Mouse (Mus musculus): ENCODE results near the gene Ifitm3. TPM values are rescaled to one million over a fixed set of nuclear protein-coding genes. Genes with fewer than 3 reads are reported as not detected.

Gene Ifitm3
- polyA plus RNA-seq (2015; fragmentation: Nextera tagmentation; extraction: Ambion mirVana), result 324 and 334 TPM in 2 replicates

DNA sequence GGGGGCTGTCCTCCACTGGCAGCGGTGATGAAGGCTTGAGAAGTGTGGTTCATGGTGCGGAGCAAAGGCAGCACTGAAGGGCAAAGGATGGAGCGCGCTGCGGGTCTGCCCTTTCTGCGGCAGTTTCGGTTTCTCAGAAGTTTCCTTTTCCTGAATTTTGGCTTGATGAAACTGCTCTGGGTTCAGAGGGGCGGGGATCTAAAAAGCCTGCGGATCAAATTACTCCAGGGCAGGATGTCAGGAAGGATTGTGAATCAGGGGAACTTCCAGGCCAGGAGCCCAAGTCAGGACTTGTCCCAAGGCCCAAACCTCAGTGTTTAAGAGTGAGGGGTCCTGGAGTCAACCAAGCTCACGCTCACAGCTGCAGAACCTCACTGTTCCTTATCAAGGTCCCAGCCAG, at the start of gene Ifitm3:
TSS of gene Ifitm3 (minus strand) at position 178 of the 400 bp plus-strand sequence.
- 0 out of 2 replicates have a peak, but pooled peaks cover 5% of the 10 kb centered on the region for H3K4me1 ChIP-seq (replicated peaks; ENCODE audit: control insufficient read depth, insufficient read depth, low read length)
- 30% methylated on average over 10 of the region's 10 CpGs for WGBS
- H3K27me3 ChIP-seq (replicated peaks; ENCODE audit: control insufficient read depth, insufficient read depth, low read length), result no peaks in the 10 kb centered on the region
- 0 out of 2 replicates have a peak, but pooled peaks have one; percentile 9 for ATAC-seq
- H3K9ac ChIP-seq (ENCODE audit: low read depth, low read length), result peak within 1 kb of the TSS; percentile 34; the same call in 1 of the 2 replicates
- peak within 1 kb of the TSS; percentile 58 for H3K4me2 ChIP-seq (replicated peaks; ENCODE audit: low read depth)
- no peaks in the 10 kb centered on the region for H3K36me3 ChIP-seq (ENCODE audit: control insufficient read depth, insufficient read depth)
- no peaks in the 10 kb centered on the region for H3K9me3 ChIP-seq (ENCODE audit: control insufficient read depth)
- peak within 1 kb of the TSS; percentile 46 for H3K4me3 ChIP-seq (ENCODE audit: low read depth, low read length)
- peak within 1 kb of the TSS; percentile 77 for H3K27ac ChIP-seq (ENCODE audit: low read depth, low read length)
- TF ChIP-seq CTCF (IDR thresholded peaks at IDR 0.05; ENCODE audit: low read depth), result no peak

DNA sequence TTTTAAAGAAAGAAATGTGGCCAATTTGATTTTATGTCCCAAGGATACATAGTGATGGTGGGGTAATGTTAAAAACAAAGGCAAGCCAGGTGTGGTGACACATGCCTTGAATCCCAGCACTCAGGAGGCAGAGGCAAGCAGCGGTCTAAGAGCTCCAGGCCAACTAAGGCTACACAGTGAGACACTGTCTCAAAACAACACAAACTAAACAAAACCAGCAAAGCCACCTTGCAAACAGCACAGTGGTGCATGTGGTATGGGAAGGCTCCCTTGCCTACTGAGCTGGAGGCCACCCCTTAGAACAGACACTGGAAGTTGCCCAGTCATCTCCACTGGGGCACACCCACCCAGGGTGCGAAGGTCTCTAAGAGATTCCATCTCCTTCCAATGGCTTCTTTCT, 49.4 kb upstream of the Ifitm3 start:
- Histone ChIP-seq H3K9ac (ENCODE audit: low read depth, low read length) (no peak overlapping the region), H3K27ac (ENCODE audit: low read depth, low read length) (no peak overlapping the region; the same call in 1 of the 2 replicates), H3K36me3 (ENCODE audit: control insufficient read depth, insufficient read depth) (0 out of 2 replicates have a peak, but pooled peaks cover under 1% of the 10 kb centered on the region), H3K27me3 (replicated peaks; ENCODE audit: control insufficient read depth, insufficient read depth, low read length) (peaks cover 8% of the 10 kb centered on the region; the same call in 1 of the 2 replicates), H3K4me2 (replicated peaks; ENCODE audit: low read depth) (peak overlapping the region; percentile 97), H3K4me1 (replicated peaks; ENCODE audit: control insufficient read depth, insufficient read depth, low read length) (peaks cover 6% of the 10 kb centered on the region; the same call in 1 of the 2 replicates), H3K9me3 (ENCODE audit: control insufficient read depth) (no peaks in the 10 kb centered on the region), H3K4me3 (ENCODE audit: low read depth, low read length) (no peak overlapping the region)
- ATAC-seq, result no peak
- TF ChIP-seq CTCF (IDR thresholded peaks at IDR 0.05; ENCODE audit: low read depth), result no peak
- 58% methylated on average over 2 of the region's 2 CpGs for WGBS

DNA sequence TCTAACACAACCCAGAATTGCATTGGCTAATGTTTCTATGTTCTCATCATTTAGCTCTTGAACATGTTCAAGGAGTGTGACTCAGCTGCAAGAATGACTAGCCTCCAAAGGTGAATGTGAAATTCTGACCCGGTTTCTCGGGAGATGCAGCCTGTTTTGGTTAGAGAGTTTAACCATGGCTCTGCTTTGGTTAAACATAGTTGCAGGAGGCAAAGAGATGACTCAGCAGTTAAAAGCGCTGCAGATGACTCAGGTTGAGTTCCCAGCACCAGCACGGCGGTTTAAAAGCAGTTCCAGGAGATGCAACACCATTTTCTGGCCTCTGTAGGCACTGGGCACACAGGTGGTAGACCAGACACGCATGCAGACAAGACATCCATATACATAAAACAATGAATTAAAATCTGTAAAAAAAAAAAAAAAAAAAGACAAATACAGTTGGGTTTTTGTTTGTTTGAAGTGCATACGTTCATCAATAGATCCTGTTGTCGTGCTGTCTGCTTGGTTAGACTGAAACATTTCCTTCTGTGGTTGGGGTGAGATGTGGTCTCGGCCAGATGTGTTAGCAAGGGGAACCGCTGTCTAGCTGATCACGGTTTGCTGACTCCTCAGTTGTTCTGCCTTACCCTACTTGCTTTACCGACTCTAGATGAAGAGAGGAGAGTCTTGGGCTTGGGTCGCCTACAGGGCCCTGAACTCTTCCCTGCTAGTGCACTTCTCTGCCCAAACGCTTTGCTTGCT, 48.2 kb upstream of the Ifitm3 start:
- ATAC-seq, result no peak
- Histone ChIP-seq H3K4me1 (replicated peaks; ENCODE audit: control insufficient read depth, insufficient read depth, low read length) (peaks cover 6% of the 10 kb centered on the region; the same call in 1 of the 2 replicates), H3K4me3 (ENCODE audit: low read depth, low read length) (no peak overlapping the region), H3K9ac (ENCODE audit: low read depth, low read length) (no peak overlapping the region), H3K9me3 (ENCODE audit: control insufficient read depth) (no peaks in the 10 kb centered on the region), H3K27me3 (replicated peaks; ENCODE audit: control insufficient read depth, insufficient read depth, low read length) (peaks cover 8% of the 10 kb centered on the region; the same call in 1 of the 2 replicates), H3K4me2 (replicated peaks; ENCODE audit: low read depth) (no peak overlapping the region), H3K36me3 (ENCODE audit: control insufficient read depth, insufficient read depth) (no peaks in the 10 kb centered on the region), H3K27ac (ENCODE audit: low read depth, low read length) (no peak overlapping the region)
- 86% methylated on average over 14 of the region's 14 CpGs for WGBS
- no peak for TF ChIP-seq CTCF (IDR thresholded peaks at IDR 0.05; ENCODE audit: low read depth)

GRCm38 (mm10) chr7:141057541-141057940, 47.0 kb upstream of the Ifitm3 start:
- H3K27ac ChIP-seq (ENCODE audit: low read depth, low read length), result no peak overlapping the region
- no peak overlapping the region for H3K4me3 ChIP-seq (ENCODE audit: low read depth, low read length)
- H3K4me1 ChIP-seq (replicated peaks; ENCODE audit: control insufficient read depth, insufficient read depth, low read length), result peaks cover 6% of the 10 kb centered on the region; the same call in 1 of the 2 replicates
- H3K36me3 ChIP-seq (ENCODE audit: control insufficient read depth, insufficient read depth), result no peaks in the 10 kb centered on the region
- 96% methylated on average over 1 of the region's 1 CpGs for whole genome bisulfite sequencing
- no peak for ATAC-seq
- no peak overlapping the region for H3K4me2 ChIP-seq (replicated peaks; ENCODE audit: low read depth)
- TF ChIP-seq CTCF (IDR thresholded peaks at IDR 0.05; ENCODE audit: low read depth), result no peak
- no peaks in the 10 kb centered on the region for H3K9me3 ChIP-seq (ENCODE audit: control insufficient read depth)
- H3K27me3 ChIP-seq (replicated peaks; ENCODE audit: control insufficient read depth, insufficient read depth, low read length), result peaks cover 8% of the 10 kb centered on the region; the same call in 1 of the 2 replicates
- no peak overlapping the region for H3K9ac ChIP-seq (ENCODE audit: low read depth, low read length)

DNA sequence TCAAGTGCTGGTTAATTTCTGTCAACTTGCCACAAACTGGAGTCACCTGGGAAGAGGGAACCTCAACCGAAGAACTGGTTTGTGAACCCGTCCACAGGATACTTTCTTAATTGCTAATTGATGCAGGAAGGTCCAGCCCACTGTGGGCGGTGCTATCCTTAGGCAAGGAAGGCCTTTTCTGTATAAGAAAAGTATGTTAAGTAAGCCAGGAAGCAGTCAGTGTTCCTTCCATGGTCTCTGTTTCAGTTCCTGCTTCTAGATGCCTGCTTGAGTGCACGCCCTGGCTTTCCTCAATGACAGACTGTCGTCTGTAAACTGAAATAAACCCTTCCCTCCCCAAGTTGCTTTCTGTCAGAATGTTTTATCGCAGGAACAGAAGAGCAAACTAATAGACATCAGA, 46.4 kb upstream of the Ifitm3 start:
- H3K27me3 ChIP-seq (replicated peaks; ENCODE audit: control insufficient read depth, insufficient read depth, low read length), result peaks cover 8% of the 10 kb centered on the region; the same call in 1 of the 2 replicates

DNA sequence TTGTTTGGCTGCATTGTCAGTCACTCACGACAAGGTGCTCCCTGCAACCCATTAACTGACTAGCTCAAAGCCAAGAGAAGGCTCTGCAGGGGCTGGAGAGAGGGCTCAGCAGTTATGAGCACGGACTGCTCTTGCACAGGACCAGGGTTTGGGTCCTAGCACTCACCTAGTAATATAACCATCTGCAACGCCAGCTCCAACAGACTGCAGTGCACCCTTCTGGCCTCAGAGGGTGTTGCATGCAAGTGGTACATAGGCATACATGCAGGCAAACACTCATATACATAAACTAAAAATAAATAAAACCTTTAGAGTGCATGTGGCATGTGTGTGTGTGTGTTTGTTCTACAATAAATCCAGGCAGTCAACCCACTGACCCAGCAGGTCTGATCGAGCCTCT, 45.2 kb upstream of the Ifitm3 start:
- Histone ChIP-seq H3K27ac (ENCODE audit: low read depth, low read length) (no peak overlapping the region), H3K9ac (ENCODE audit: low read depth, low read length) (no peak overlapping the region), H3K4me3 (ENCODE audit: low read depth, low read length) (no peak overlapping the region), H3K27me3 (replicated peaks; ENCODE audit: control insufficient read depth, insufficient read depth, low read length) (no peaks in the 10 kb centered on the region; the same call in 1 of the 2 replicates), H3K4me2 (replicated peaks; ENCODE audit: low read depth) (no peak overlapping the region), H3K9me3 (ENCODE audit: control insufficient read depth) (no peaks in the 10 kb centered on the region), H3K36me3 (ENCODE audit: control insufficient read depth, insufficient read depth) (no peaks in the 10 kb centered on the region), H3K4me1 (replicated peaks; ENCODE audit: control insufficient read depth, insufficient read depth, low read length) (peaks cover 6% of the 10 kb centered on the region; the same call in 1 of the 2 replicates)
- peak; percentile 22; the same call in 1 of the 2 replicates for TF ChIP-seq CTCF (IDR thresholded peaks at IDR 0.05; ENCODE audit: low read depth)
- no peak for ATAC-seq
- WGBS, result 76% methylated on average over 4 of the region's 4 CpGs

More for the DNA sequence above, 46.4 kb upstream of the Ifitm3 start:
- Histone ChIP-seq H3K27ac (ENCODE audit: low read depth, low read length) (no peak overlapping the region), H3K4me1 (replicated peaks; ENCODE audit: control insufficient read depth, insufficient read depth, low read length) (peaks cover 6% of the 10 kb centered on the region; the same call in 1 of the 2 replicates), H3K4me3 (ENCODE audit: low read depth, low read length) (no peak overlapping the region), H3K9ac (ENCODE audit: low read depth, low read length) (no peak overlapping the region), H3K36me3 (ENCODE audit: control insufficient read depth, insufficient read depth) (no peaks in the 10 kb centered on the region), H3K9me3 (ENCODE audit: control insufficient read depth) (no peaks in the 10 kb centered on the region), H3K4me2 (replicated peaks; ENCODE audit: low read depth) (no peak overlapping the region)
- ATAC-seq, result no peak
- TF ChIP-seq CTCF (IDR thresholded peaks at IDR 0.05; ENCODE audit: low read depth), result no peak
- WGBS, result 80% methylated on average over 6 of the region's 6 CpGs
